Mouse (Mus musculus): ENCODE measurements around the gene Cdk2ap2.

DNA sequence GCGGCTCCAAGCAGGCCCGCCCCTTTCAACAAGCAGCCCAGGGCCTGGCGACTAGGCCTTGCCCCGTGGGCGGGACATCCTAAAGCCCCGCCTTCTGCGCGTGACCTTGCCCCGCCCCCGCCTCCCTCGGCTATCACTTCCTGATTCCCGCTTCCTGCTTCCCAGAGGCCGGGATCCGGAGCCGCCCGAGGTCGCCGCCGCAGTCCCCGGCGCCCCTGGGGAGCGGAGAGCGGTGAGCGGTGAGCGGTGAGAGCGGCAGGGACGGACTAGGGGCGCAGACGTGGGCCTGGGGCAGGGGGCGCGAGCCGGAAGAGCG is 51.5 kb downstream of the Cdk2ap2 start, which contains the start of gene Coro1b:
- TF ChIP-seq CTCF (IDR thresholded peaks at IDR 0.05; ENCODE audit: low read depth, low read length) (no peak), POLR2A (IDR thresholded peaks at IDR 0.05; ENCODE audit: borderline replicate concordance, low read depth, low read length) (no peak)

Data from bone marrow macrophage, adult 2 months (primary cell).